Mouse (Mus musculus) adrenal gland, adult (tissue): ENCODE measurements around the gene Ace3.

Source experiments
- DNase-seq, 2 experiments: peaks; one replicate each; pipeline ENCODE4 v3.0.0; 2022 to 2023; ENCODE audit warnings: low spot score in 1 of 2; ENCODE audit not compliant: inconsistent age in 2 of 2

Ace3 gene

GRCm38 (mm10) chr11:105978232-105978631 lies 16.2 kb upstream of the Ace3 start:
- no peak for DNase-seq

DNA sequence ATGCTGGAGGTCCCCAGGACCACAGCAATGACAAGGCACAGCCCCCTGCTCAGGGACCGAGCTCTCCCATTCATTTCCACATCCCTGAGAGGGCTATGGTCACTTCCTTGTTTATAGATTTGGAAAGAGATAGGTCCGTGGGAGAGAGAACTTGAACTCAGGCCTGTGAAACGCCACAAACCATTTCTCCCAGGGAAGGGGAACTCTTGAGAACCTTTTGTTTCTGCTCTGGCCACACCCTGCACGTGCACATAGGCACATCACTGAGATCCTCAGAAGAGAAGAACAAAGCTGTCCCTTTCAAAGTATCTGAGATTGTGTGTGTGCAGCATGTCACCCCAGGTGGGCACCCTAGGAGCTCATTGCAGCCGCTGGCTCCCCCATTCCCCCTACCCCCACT lies 15.8 kb upstream of the Ace3 start:
- no peak for DNase-seq

GRCm38 (mm10) chr11:105984452-105984851 lies 10.0 kb upstream of the Ace3 start:
- DNase-seq, result no peak

DNA sequence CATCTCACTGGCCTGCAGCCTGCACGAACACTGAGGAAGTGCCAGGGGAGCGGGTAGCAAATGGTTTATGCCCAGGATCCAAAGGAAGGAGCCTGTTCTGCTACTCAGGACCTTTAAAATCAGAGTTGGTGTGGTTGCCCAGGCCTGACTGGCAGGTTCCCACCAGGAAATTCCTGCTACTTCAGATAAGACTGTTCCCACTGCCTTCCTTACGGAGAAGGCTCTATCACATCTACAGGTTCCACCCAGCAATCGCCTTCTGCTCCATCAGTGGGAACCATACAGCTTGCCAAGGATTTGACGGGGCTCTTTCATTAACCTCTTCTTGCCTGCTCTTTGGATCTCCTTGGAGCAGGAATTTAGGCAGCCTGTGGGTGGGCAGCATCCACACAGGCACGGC lies 7.0 kb upstream of the Ace3 start:
- no peak for DNase-seq

- no peak for DNase-seq
Observed at GRCm38 (mm10) chr11:105989446-105989845, 5.0 kb upstream of the Ace3 start.

GRCm38 (mm10) chr11:105990231-105990630 lies 4.2 kb upstream of the Ace3 start:
- DNase-seq, result peak in 1 of 2 experiments; percentile 55

DNA sequence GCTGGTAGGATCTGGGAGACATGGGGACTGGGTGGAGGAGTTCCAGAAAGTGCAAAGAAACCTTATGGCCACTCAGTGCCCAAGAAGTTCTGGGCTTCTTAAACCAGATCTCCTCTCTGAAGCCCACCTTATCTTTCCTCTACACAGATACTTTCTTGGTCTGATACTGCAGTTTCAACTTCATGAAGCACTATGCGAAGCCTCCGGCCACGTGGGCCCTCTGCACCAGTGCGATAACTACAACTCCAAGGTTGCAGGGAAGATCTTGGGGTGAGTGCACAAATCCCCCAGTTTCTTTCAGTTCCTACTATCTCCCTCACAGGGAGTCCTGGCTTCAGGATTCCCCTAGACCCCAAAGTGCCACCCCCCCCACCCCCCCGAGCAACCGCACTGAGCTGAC lies 5.6 kb downstream of the Ace3 start:
- no peak for DNase-seq

DNA sequence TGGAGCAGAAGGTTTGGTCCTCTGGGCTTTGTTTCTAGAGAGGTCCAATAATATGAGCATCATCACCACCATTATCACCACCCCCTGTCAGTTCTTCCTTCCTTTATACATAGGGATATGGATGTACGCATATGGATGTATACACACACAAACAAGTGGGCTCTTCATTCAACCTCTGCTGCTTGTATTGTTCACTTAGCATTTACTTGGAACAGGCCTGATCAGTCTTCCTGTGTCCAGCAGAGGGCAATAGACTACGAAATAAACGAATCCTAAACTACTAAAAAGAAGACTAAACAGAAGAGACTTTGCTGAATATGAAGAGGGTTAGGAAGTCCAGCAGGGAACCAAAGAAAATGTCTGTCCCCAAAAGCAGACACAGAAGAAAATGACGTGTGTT lies 7.2 kb downstream of the Ace3 start:
- peak in 1 of 2 experiments; percentile 73 for DNase-seq

- DNase-seq, result no peak
Observed at GRCm38 (mm10) chr11:106004576-106004975, 10.1 kb downstream of the Ace3 start.

- DNase-seq, result no peak
Observed at GRCm38 (mm10) chr11:106005970-106006369, 11.5 kb downstream of the Ace3 start.

DNA sequence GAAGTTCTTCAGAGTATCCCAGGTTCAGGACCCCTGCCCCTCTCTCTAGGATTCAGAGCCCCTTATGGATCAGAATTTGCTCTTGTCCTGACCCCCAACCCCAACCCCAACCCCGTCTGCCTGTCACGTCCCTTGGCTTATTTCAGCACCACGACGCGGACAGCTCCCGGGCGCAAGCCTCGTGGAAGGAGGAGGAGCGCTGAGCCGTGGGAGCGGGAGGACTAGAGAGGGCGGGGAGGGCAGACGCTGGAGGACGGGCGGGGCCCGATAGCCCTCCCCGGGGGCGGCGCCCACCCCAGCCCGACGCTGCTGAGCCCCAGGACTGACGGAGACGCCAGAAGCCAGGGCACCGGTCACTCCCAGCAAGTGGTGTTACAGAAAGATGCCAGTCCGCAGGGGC lies 13.3 kb downstream of the Ace3 start, which contains the start of gene Kcnh6:
Gene Kcnh6, plus strand, starts transcription at position 304 of the 400 bp plus-strand sequence.
- peak; percentile 54 to 87 for DNase-seq

DNA sequence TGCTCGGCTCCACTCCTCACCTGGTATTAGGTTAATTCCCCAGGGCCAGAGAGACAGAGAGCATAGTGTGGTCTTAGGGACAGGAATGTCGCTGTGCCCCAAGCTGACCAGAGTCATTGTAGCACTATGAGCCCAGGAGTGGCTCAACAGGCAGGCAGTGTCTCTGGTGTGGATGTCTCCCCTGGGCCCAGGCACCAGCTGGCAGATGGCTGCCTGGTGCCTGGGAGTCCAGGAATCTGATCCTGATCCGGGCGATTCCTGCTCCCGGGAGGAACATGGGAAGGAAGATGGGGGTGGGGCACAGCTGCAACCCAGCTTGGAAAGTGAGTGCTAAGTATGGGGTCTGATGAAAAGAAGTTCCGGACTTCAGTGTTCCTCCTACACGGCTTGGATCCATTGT lies 18.2 kb downstream of the Ace3 start:
- DNase-seq, result no peak

DNA sequence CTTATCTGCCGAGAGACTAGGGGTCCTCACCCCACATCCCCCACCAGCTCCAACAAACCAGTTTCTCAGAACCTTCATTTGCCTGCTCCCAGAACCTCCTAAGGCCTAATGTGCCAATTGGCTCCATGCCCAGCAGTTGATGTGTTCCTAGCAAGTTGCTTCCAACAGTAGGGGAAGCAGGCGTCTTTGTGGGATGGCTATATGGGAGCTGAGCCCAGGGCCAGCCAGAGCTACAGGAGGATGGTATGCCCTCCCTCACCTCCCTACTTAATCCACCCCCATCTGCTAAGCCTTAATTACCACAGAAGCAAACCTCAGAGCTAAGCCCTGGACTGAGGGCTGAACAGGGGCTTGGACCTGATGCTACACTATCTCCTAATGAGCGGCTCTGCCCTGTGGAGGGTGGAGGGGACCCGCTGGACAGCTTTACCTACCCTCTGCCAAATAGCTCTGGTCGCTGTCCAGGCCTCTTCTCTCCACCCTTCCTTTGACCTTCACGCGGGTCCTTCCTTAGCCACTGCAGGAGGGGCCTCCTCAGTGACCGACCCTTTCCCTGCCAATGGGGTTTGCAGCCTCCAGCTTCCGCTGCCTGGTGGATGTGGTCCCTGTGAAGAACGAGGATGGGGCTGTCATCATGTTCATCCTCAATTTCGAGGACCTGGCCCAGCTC lies 19.2 kb downstream of the Ace3 start:
- peak in 1 of 2 experiments; percentile 51 for DNase-seq

DNA sequence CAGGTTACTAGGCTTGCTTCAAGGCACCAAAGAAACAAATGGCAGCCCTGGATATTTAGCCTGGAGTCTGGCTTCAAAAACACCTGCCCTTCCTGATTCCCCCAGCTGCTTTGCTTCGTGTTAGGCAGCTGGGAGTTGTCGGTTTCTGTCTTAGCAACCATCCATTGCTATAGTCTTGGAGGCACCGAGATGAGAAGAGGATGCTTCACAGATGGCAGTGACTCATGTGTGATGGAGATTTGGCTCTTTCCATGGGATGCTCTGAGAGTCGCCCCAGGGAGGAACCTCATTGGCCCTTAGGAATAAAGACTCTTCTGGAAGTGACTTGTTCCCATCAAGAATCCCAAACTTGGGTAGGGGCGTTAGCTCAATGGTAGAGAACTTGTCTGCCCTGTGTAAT lies 22.0 kb downstream of the Ace3 start:
- no peak for DNase-seq

DNA sequence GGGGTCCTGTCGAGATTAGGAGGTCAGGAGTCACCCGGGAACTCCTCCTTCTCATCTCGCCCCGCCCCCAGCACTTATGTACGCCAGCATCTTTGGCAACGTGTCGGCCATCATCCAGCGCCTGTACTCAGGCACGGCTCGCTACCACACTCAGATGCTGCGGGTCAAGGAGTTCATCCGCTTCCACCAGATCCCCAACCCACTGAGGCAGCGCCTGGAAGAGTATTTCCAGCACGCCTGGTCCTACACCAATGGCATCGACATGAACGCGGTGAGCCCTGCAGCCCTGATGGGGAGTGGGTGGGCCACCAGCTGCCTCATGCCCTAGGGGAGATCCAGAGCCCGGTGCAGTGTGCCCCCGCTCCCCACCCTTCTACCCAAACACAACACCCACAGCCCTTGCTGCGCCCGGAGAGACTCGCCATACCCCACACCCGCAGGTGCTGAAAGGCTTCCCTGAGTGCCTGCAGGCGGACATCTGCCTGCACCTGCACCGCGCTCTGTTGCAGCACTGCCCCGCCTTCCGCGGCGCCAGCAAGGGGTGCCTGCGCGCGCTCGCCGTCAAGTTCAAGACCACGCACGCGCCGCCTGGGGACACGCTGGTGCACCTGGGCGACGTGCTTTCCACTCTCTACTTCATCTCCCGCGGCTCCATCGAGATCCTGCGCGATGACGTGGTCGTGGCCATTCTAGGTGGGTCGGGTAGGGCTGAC lies 25.7 kb downstream of the Ace3 start:
- DNase-seq, result no peak

DNA sequence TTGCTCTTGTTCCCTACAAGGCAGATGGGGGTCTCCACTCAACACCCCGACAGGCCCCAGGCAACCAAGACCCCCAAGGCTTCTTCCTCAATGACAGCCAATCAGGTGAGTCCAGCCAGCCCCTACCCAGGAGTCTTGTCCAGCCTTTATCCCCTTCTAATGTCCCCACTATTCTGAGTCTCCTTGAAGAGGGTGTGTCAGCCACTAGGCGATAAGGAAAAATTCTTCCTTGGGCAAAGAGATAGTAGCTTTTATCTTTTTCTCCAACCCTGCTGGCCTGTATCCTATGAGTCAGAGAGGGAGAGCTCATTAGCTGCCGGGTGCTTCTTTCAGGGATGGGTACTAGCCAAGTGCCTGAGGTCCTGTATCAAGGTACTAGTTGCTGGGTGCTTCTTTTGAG lies 31.3 kb downstream of the Ace3 start:
- DNase-seq, result no peak

DNA sequence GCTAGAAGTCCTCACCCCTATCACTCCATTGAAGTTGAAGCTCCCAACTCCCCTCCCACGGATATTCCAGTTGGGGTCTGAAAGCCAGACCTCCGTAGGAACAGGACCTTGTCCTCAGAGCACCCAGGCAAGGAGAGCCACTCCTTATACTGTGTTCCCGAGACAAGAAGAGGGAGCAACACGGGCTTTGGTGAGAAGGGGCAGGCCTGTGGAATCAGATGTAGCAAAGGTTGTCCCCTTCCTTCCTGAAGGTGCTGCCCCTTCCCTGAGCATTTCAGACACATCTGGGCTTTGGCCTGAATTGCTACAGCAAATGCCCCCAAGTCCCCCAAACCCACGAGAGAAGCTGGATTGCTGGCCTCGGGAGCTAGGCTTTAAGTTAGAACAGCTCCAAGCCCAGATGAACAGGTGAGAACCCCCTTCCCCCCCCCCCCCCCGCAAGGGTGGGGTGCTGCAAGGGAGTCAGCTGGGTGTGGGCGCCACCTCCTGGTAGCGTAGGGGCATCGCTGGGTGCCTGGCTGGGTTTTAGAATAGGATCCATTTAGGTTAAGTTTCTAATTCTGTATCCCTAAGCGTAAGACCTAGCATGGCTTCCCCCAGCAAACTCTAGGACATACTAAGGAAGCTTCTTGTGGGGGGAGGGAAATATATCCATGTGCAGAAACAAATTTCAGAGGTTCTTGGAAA lies 32.1 kb downstream of the Ace3 start:
- peak; percentile 53 to 86 for DNase-seq

DNA sequence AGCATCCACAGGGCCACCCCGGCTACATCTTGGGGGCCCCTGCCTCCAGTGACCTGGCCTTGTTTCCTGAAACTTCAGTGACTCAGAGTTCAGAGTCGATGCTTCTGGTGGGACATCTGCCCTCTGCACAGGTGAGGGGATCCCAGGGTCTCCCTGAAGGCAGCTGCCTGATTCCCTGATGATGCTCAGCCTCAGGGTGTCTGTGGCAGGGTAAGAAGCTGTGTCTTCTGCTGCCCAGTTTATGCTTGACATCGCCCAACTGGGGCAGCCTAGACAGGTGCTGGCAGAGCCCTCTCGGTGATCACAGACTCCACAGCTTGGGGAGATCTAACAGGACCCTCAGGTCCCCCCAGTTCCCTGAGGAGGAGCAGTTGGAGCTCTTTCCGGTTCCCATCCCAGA lies 33.1 kb downstream of the Ace3 start:
- DNase-seq, result no peak

GRCm38 (mm10) chr11:106032074-106032473 lies 37.6 kb downstream of the Ace3 start:
- peak in 1 of 2 experiments; percentile 58 for DNase-seq

DNA sequence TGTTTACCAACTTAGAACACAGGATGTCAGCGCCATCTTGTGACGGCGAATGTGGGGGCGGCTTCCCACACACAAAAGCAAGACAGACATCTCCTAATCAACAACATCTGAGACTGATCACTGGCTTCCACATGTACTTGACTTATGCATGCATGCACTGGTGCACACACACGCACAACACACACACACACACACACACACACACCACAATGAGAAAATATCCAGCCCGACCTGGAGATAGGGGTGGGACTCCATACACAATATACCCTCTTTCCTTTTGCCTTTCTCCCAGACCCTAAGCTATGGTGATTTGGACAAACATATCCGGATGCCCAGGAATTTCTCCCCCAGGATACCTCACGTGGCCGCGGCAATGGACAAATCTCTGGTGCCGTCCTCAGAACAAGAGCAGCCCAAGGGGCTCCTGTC lies 39.0 kb downstream of the Ace3 start:
- DNase-seq, result peak; percentile 36 to 66

DNA sequence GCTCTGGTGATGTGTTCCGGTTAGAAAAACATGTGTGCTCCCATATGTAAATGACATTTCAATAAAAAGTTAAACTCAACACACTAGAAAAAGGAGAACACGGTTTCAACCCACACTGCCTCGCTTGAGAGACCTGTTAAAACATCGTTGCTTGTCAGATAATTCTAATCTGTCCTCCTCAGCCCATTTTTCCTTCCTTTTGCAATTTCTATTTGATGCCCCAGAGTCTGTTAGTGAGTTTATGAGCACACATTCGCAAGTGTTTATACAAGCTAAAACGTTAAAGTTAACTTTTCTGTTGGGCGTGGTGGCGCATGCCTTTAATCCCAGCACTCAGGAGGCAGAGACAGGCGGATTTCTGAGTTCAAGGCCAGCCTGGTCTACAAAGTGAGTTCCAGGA lies 40.5 kb downstream of the Ace3 start:
- no peak for DNase-seq
